Mouse (Mus musculus): Measurements from ENCODE around the gene Gak. TPM values are rescaled to one million over a fixed set of nuclear protein-coding genes. Genes with fewer than 3 reads are reported as not detected.

Gene Gak
- 26.6 and 26.8 TPM in 2 replicates for polyA plus RNA-seq (2015; fragmentation: Nextera tagmentation; extraction: Ambion mirVana)

GRCm38 (mm10) chr5:108629634-108630483 lies at the start of gene Gak, which contains the start of gene Tmem175:
TSS of gene Gak (minus strand) at chr5:108629755.
TSS of gene Tmem175 (plus strand) at chr5:108629770.
- peak within 1 kb of the TSS; percentile 92 for H3K9ac ChIP-seq
- no peaks in the 10 kb centered on the region for H3K9me3 ChIP-seq (replicated peaks)
- peak within 1 kb of the TSS; percentile 89 for H3K27ac ChIP-seq (replicated peaks)
- peak; percentile 95 for ATAC-seq (ENCODE audit: insufficient read depth)
- H3K36me3 ChIP-seq (replicated peaks), result no peaks in the 10 kb centered on the region
- H3K27me3 ChIP-seq, result no peaks in the 10 kb centered on the region
- peaks cover 44% of the 10 kb centered on the region for H3K4me1 ChIP-seq (replicated peaks)
- H3K4me2 ChIP-seq, result peak within 1 kb of the TSS; percentile 94
- under 1% methylated on average over 58 of the region's 58 CpGs for WGBS (ENCODE audit: insufficient replicate concordance)
- peak within 1 kb of the TSS; percentile 90 for H3K4me3 ChIP-seq (replicated peaks)

- Histone ChIP-seq H3K4me2 (no peak overlapping the region), H3K4me3 (replicated peaks) (no peak overlapping the region), H3K27me3 (no peaks in the 10 kb centered on the region), H3K36me3 (replicated peaks) (peaks cover 5% of the 10 kb centered on the region), H3K27ac (replicated peaks) (peak overlapping the region; percentile 92), H3K9ac (no peak overlapping the region), H3K4me1 (replicated peaks) (peaks cover 64% of the 10 kb centered on the region), H3K9me3 (replicated peaks) (no peaks in the 10 kb centered on the region)
- no peak for ATAC-seq (ENCODE audit: insufficient read depth)
- WGBS (ENCODE audit: insufficient replicate concordance), result 64% methylated on average over 6 of the region's 6 CpGs
These were observed 48.8 kb upstream of the Gak start for GRCm38 (mm10) chr5:108678296-108678854.

- Histone ChIP-seq H3K27ac (replicated peaks) (peak overlapping the region; percentile 92), H3K9ac (peak overlapping the region; percentile 58), H3K4me3 (replicated peaks) (peak overlapping the region; percentile 56), H3K4me2 (peak overlapping the region; percentile 73), H3K36me3 (replicated peaks) (peaks cover 12% of the 10 kb centered on the region), H3K27me3 (no peaks in the 10 kb centered on the region), H3K9me3 (replicated peaks) (no peaks in the 10 kb centered on the region), H3K4me1 (replicated peaks) (peaks cover 70% of the 10 kb centered on the region)
- WGBS (ENCODE audit: insufficient replicate concordance), result 11% methylated on average over 25 of the region's 25 CpGs
- ATAC-seq (ENCODE audit: insufficient read depth), result peak; percentile 40
These were observed 48.2 kb upstream of the Gak start for GRCm38 (mm10) chr5:108677605-108678295.

- H3K4me2 ChIP-seq, result peak overlapping the region; percentile 73
- peak overlapping the region; percentile 56 for H3K4me3 ChIP-seq (replicated peaks)
- peak; percentile 77 for ATAC-seq (ENCODE audit: insufficient read depth)
- no peaks in the 10 kb centered on the region for H3K9me3 ChIP-seq (replicated peaks)
- H3K9ac ChIP-seq, result peak overlapping the region; percentile 58
- H3K36me3 ChIP-seq (replicated peaks), result peaks cover 20% of the 10 kb centered on the region
- H3K4me1 ChIP-seq (replicated peaks), result peaks cover 78% of the 10 kb centered on the region
- peak overlapping the region; percentile 92 for H3K27ac ChIP-seq (replicated peaks)
- H3K27me3 ChIP-seq, result no peaks in the 10 kb centered on the region
- 8% methylated on average over 5 of the region's 5 CpGs for WGBS (ENCODE audit: insufficient replicate concordance)
These were observed 47.4 kb upstream of the Gak start for GRCm38 (mm10) chr5:108676772-108677498.

GRCm38 (mm10) chr5:108675251-108675816 lies 45.8 kb upstream of the Gak start, which contains the start of gene Slc26a1:
TSS of gene Slc26a1 (minus strand) at chr5:108675569.
- WGBS (ENCODE audit: insufficient replicate concordance), result 18% methylated on average over 9 of the region's 9 CpGs
- H3K4me1 ChIP-seq (replicated peaks), result peaks cover 94% of the 10 kb centered on the region
- H3K9ac ChIP-seq, result peak within 1 kb of the TSS; percentile 66
- no peaks in the 10 kb centered on the region for H3K9me3 ChIP-seq (replicated peaks)
- peaks cover 35% of the 10 kb centered on the region for H3K36me3 ChIP-seq (replicated peaks)
- H3K27me3 ChIP-seq, result no peaks in the 10 kb centered on the region
- H3K27ac ChIP-seq (replicated peaks), result peak within 1 kb of the TSS; percentile 92
- peak within 1 kb of the TSS; percentile 73 for H3K4me2 ChIP-seq
- H3K4me3 ChIP-seq (replicated peaks), result peak within 1 kb of the TSS; percentile 56
- peak; percentile 45 for ATAC-seq (ENCODE audit: insufficient read depth)

GRCm38 (mm10) chr5:108674624-108675023 lies 45.1 kb upstream of the Gak start:
- Histone ChIP-seq H3K4me1 (replicated peaks) (peaks cover 98% of the 10 kb centered on the region), H3K9ac (peak overlapping the region; percentile 66), H3K27ac (replicated peaks) (peak overlapping the region; percentile 92)

GRCm38 (mm10) chr5:108671757-108672156 lies 42.2 kb upstream of the Gak start:
- peak overlapping the region; percentile 92; the same call in 1 of the 2 replicates for H3K27ac ChIP-seq (replicated peaks)
- peaks cover 86% of the 10 kb centered on the region for H3K4me1 ChIP-seq (replicated peaks)
- no peak overlapping the region for H3K4me2 ChIP-seq
- H3K4me3 ChIP-seq (replicated peaks), result no peak overlapping the region
- H3K36me3 ChIP-seq (replicated peaks), result peaks cover 35% of the 10 kb centered on the region
- ATAC-seq (ENCODE audit: insufficient read depth), result no peak
- no peak overlapping the region for H3K9ac ChIP-seq
- 87% methylated on average over 12 of the region's 12 CpGs for WGBS (ENCODE audit: insufficient replicate concordance)
- H3K27me3 ChIP-seq, result no peaks in the 10 kb centered on the region
- no peaks in the 10 kb centered on the region for H3K9me3 ChIP-seq (replicated peaks)

More at GRCm38 (mm10) chr5:108674624-108675023, 45.1 kb upstream of the Gak start:
- H3K4me3 ChIP-seq (replicated peaks), result peak overlapping the region; percentile 56
- ATAC-seq (ENCODE audit: insufficient read depth), result peak; percentile 14
- 41% methylated on average over 2 of the region's 2 CpGs for WGBS (ENCODE audit: insufficient replicate concordance)
- no peaks in the 10 kb centered on the region for H3K27me3 ChIP-seq
- peaks cover 35% of the 10 kb centered on the region for H3K36me3 ChIP-seq (replicated peaks)
- H3K9me3 ChIP-seq (replicated peaks), result no peaks in the 10 kb centered on the region
- peak overlapping the region; percentile 73 for H3K4me2 ChIP-seq

- Histone ChIP-seq H3K9ac (no peak overlapping the region), H3K9me3 (replicated peaks) (no peaks in the 10 kb centered on the region), H3K4me1 (replicated peaks) (peaks cover 76% of the 10 kb centered on the region), H3K27me3 (no peaks in the 10 kb centered on the region), H3K4me2 (0 out of 2 replicates have a peak overlapping the region, but pooled peaks have one; percentile 88), H3K27ac (replicated peaks) (peak overlapping the region; percentile 90; the same call in 1 of the 2 replicates), H3K4me3 (replicated peaks) (no peak overlapping the region), H3K36me3 (replicated peaks) (peaks cover 35% of the 10 kb centered on the region)
- ATAC-seq (ENCODE audit: insufficient read depth), result no peak
These were observed 41.2 kb upstream of the Gak start for GRCm38 (mm10) chr5:108670785-108671184.

- peaks cover 35% of the 10 kb centered on the region for H3K36me3 ChIP-seq (replicated peaks)
- no peak for ATAC-seq (ENCODE audit: insufficient read depth)
- WGBS (ENCODE audit: insufficient replicate concordance), result 62% methylated on average over 9 of the region's 9 CpGs
- H3K9ac ChIP-seq, result peak overlapping the region; percentile 74; the same call in 1 of the 2 replicates
- peaks cover 68% of the 10 kb centered on the region for H3K4me1 ChIP-seq (replicated peaks)
- peak overlapping the region; percentile 90 for H3K27ac ChIP-seq (replicated peaks)
- peak overlapping the region; percentile 88 for H3K4me2 ChIP-seq
- peak overlapping the region; percentile 68 for H3K4me3 ChIP-seq (replicated peaks)
- H3K27me3 ChIP-seq, result peaks cover 2% of the 10 kb centered on the region; the same call in 1 of the 2 replicates
- H3K9me3 ChIP-seq (replicated peaks), result no peaks in the 10 kb centered on the region
These were observed 40.4 kb upstream of the Gak start for GRCm38 (mm10) chr5:108669986-108670385.
